ENCODE assay signal across 8 mouse cellular contexts in genomic region chr12:73693347-73693746, GRCm38 (mm10).
DNase-seq lines count a peak whose midpoint lies in the region; ATAC-seq and TF ChIP-seq lines count a peak whose summit lies in the region.

No protein-coding gene starts in this region.

- intact Hi-C loops in gastrocnemius, adult 2 months (cut with DNase I): loop anchor here (2.0 kb wide), 1 partner anchor 129 kb away; no protein-coding TSS in a partner anchor

- WGBS in intestine, postnatal 0 days: 29% methylated on average over 4 of the region's 4 CpGs
- 24% methylated on average over 4 of the region's 4 CpGs for WGBS in limb, embryonic 11.5 days
- 19% methylated on average over 4 of the region's 4 CpGs for WGBS in midbrain, postnatal 0 days
- 28% methylated on average over 4 of the region's 4 CpGs for WGBS in stomach, embryonic 15.5 days

- peak; percentile 27 for DNase-seq in ovary, postnatal 10 days (ENCODE audit: low spot score)
- DNase-seq in ovary, adult 18-20 months (ENCODE audit: low spot score): no peak
- peak; percentile 46 to 68 for DNase-seq in cerebellum, postnatal 25 days
- DNase-seq in gastrocnemius, adult 2 months: peak; percentile 55
- peak; percentile 82 for DNase-seq in limb, embryonic 11.5 days (ENCODE audit: low spot score)
- peak; percentile 79 for DNase-seq in midbrain, postnatal 0 days (ENCODE audit: low spot score)

- peak; percentile 81 for TF ChIP-seq CTCF in gastrocnemius, adult 2 months (IDR thresholded peaks at IDR 0.05)
- TF ChIP-seq CTCF in intestine, postnatal 0 days (IDR thresholded peaks at IDR 0.05; ENCODE audit: low read depth): peak; percentile 84
- TF ChIP-seq CTCF in midbrain, postnatal 0 days (IDR thresholded peaks at IDR 0.05): peak; percentile 85

- H3K9ac ChIP-seq in intestine, postnatal 0 days (ENCODE audit: low read depth, low read length): no peak overlapping the region
- no peak overlapping the region for H3K9ac ChIP-seq in limb, embryonic 11.5 days (ENCODE audit: low read length)
- no peak overlapping the region for H3K9ac ChIP-seq in midbrain, postnatal 0 days (replicated peaks; ENCODE audit: low read length, poor library complexity, severe bottlenecking)
- H3K9ac ChIP-seq in stomach, embryonic 15.5 days: no peak overlapping the region

- H3K27ac ChIP-seq in gastrocnemius, adult 2 months: no peak overlapping the region
- H3K27ac ChIP-seq in intestine, postnatal 0 days (ENCODE audit: low read depth, low read length): no peak overlapping the region
- H3K27ac ChIP-seq in limb, embryonic 11.5 days (replicated peaks; ENCODE audit: low read depth, low read length): no peak overlapping the region
- no peak overlapping the region for H3K27ac ChIP-seq in midbrain, postnatal 0 days (ENCODE audit: low read depth, low read length)
- no peak overlapping the region for H3K27ac ChIP-seq in stomach, embryonic 15.5 days

- no peaks in the 10 kb centered on the region for H3K36me3 ChIP-seq in intestine, postnatal 0 days (ENCODE audit: control insufficient read depth, insufficient read depth)
- H3K36me3 ChIP-seq in limb, embryonic 11.5 days (ENCODE audit: control insufficient read depth, insufficient read depth, low read length): no peaks in the 10 kb centered on the region
- H3K36me3 ChIP-seq in midbrain, postnatal 0 days (ENCODE audit: insufficient read depth, low read length): no peaks in the 10 kb centered on the region
- no peaks in the 10 kb centered on the region for H3K36me3 ChIP-seq in stomach, embryonic 15.5 days

- peak; percentile 41; the same call in 1 of the 2 replicates for ATAC-seq in intestine, postnatal 0 days
- ATAC-seq in limb, embryonic 11.5 days (ENCODE audit: insufficient number of reproducible peaks, low FRiP score, low TSS enrichment, low read depth): no peak
- peak; percentile 69; the same call in 1 of the 2 replicates for ATAC-seq in midbrain, postnatal 0 days (ENCODE audit: low FRiP score)
- ATAC-seq in stomach, embryonic 15.5 days (ENCODE audit: insufficient read depth, low FRiP score, low read depth): 0 out of 2 replicates have a peak, but pooled peaks have one; percentile 45

- H3K9me3 ChIP-seq in intestine, postnatal 0 days (ENCODE audit: control insufficient read depth): no peaks in the 10 kb centered on the region
- H3K9me3 ChIP-seq in limb, embryonic 11.5 days (ENCODE audit: control insufficient read depth, low read length): no peaks in the 10 kb centered on the region
- no peaks in the 10 kb centered on the region for H3K9me3 ChIP-seq in midbrain, postnatal 0 days (ENCODE audit: low read length)
- H3K9me3 ChIP-seq in stomach, embryonic 15.5 days: no peaks in the 10 kb centered on the region

- H3K4me3 ChIP-seq in gastrocnemius, adult 2 months: no peak overlapping the region
- no peak overlapping the region for H3K4me3 ChIP-seq in intestine, postnatal 0 days (ENCODE audit: low read depth, low read length)
- no peak overlapping the region for H3K4me3 ChIP-seq in limb, embryonic 11.5 days (ENCODE audit: low read depth, low read length)
- H3K4me3 ChIP-seq in midbrain, postnatal 0 days (ENCODE audit: low read depth, low read length): no peak overlapping the region
- H3K4me3 ChIP-seq in stomach, embryonic 15.5 days (replicated peaks): no peak overlapping the region

- H3K27me3 ChIP-seq in intestine, postnatal 0 days (replicated peaks; ENCODE audit: control insufficient read depth, insufficient read depth, low read length): no peaks in the 10 kb centered on the region
- no peaks in the 10 kb centered on the region for H3K27me3 ChIP-seq in limb, embryonic 11.5 days (ENCODE audit: control insufficient read depth, insufficient read depth, low read length)
- no peaks in the 10 kb centered on the region for H3K27me3 ChIP-seq in midbrain, postnatal 0 days (ENCODE audit: insufficient read depth, low read length)
- no peaks in the 10 kb centered on the region for H3K27me3 ChIP-seq in stomach, embryonic 15.5 days (replicated peaks)

- H3K4me2 ChIP-seq in intestine, postnatal 0 days (replicated peaks; ENCODE audit: low read depth): no peak overlapping the region
- H3K4me2 ChIP-seq in limb, embryonic 11.5 days (ENCODE audit: low read depth, severe bottlenecking): no peak overlapping the region
- no peak overlapping the region for H3K4me2 ChIP-seq in midbrain, postnatal 0 days (ENCODE audit: low read depth, low read length, poor library complexity, severe bottlenecking)
- no peak overlapping the region for H3K4me2 ChIP-seq in stomach, embryonic 15.5 days

- no peaks in the 10 kb centered on the region for H3K4me1 ChIP-seq in intestine, postnatal 0 days (replicated peaks; ENCODE audit: control insufficient read depth, insufficient read depth, low read length)
- no peaks in the 10 kb centered on the region for H3K4me1 ChIP-seq in limb, embryonic 11.5 days (ENCODE audit: control insufficient read depth, insufficient read depth, low read length)
- no peaks in the 10 kb centered on the region for H3K4me1 ChIP-seq in midbrain, postnatal 0 days (ENCODE audit: insufficient read depth, low read length)
- H3K4me1 ChIP-seq in stomach, embryonic 15.5 days: 0 out of 2 replicates have a peak, but pooled peaks cover 4% of the 10 kb centered on the region
